Comparison of ENCODE assay signal across 20 mouse cellular contexts in the genomic region with DNA sequence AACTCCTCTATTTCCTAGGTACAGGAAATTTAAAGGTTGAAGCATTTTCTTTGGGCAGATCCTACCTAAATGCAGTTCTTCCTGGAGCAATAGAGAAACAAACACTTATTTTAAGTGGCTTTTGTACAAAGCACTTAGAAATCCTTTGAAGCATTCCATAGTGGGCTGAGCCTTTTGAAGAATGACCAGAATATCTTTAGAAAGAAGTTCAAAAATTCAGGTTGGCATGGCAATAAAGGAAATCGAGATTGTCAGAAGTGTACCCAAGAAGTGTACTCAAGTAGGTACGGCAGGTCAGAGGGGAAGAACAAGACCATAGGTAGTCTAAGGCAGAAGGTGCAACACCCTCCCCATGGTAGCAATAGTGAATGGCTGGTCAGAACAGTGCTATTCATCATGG.
DNase-seq lines count a peak whose midpoint lies in the region; ATAC-seq and TF ChIP-seq lines count a peak whose summit lies in the region.
"Had no signal": no experiment of that assay in that cellular context is flagged by ENCODE, and none has a peak within 500 bp of the region (broad histone marks: within the 10 kb centered on the region; RNA-seq: fewer than 3 reads in every experiment).

No protein-coding gene starts in this region.

- H3K4me2 ChIP-seq in lung, embryonic 14.5 days, result no peak overlapping the region
- H3K4me2 ChIP-seq in lung, embryonic 15.5 days, result no peak overlapping the region
- H3K4me2 ChIP-seq: embryonic facial prominence, embryonic 12.5 days; forebrain, embryonic 15.5 days; heart, embryonic 13.5 days had no signal

- 55% methylated on average over 2 of the region's 2 CpGs for WGBS in lung, embryonic 14.5 days
- 66% methylated on average over 2 of the region's 2 CpGs for WGBS in lung, adult 2 months
- WGBS in lung, embryonic 15.5 days, result 56% methylated on average over 2 of the region's 2 CpGs

- peak; percentile 69; the same call in 1 of the 2 replicates for ATAC-seq in lung, embryonic 14.5 days (ENCODE audit: insufficient read depth)
- ATAC-seq in lung, embryonic 15.5 days (ENCODE audit: borderline replicate concordance, extremely low read depth, low FRiP score, low TSS enrichment), result peak; percentile 77
- ATAC-seq: CD4-positive, CD25-positive, alpha-beta regulatory T cell, adult 4 months; forebrain, embryonic 15.5 days had no signal

- no peaks in the 10 kb centered on the region for H3K36me3 ChIP-seq in lung, embryonic 14.5 days (ENCODE audit: insufficient read depth)
- no peaks in the 10 kb centered on the region for H3K36me3 ChIP-seq in lung, embryonic 15.5 days
- H3K36me3 ChIP-seq: embryonic facial prominence, embryonic 12.5 days; G1E; heart, embryonic 13.5 days had no signal

- TF ChIP-seq POLR2A in lung, adult 2 months (IDR thresholded peaks at IDR 0.05; ENCODE audit: borderline replicate concordance, extremely low read depth, low read depth, low read length), result no peak

- peak; percentile 34 for DNase-seq in heart, adult 11 months
- DNase-seq in heart, adult 9 months (ENCODE audit: low spot score in 2 of 2), result no peak
- peak; percentile 64 for DNase-seq in lung, embryonic 14.5 days
- DNase-seq in lung, adult 2 months, result no peak
- DNase-seq in lung, postnatal 14 days, result peak; percentile 9
- DNase-seq in gastrocnemius, postnatal 25 days, result no peak
- no peak for DNase-seq in spleen, postnatal 14 days (ENCODE audit: low spot score in 2 of 2)
- DNase-seq: adrenal gland, adult 8-10 months; B cell, adult 2 months; cerebellum, adult 11 months; cerebellum, adult 8-10 months; cerebellum, postnatal 25 days; gastrocnemius, postnatal 10 days; heart, postnatal 36 days had no signal

- no peaks in the 10 kb centered on the region for H3K9me3 ChIP-seq in lung, embryonic 14.5 days (ENCODE audit: low read depth, low read length)
- H3K9me3 ChIP-seq in lung, embryonic 15.5 days, result no peaks in the 10 kb centered on the region
- H3K9me3 ChIP-seq: embryonic facial prominence, embryonic 12.5 days; forebrain, embryonic 15.5 days; G1E; heart, embryonic 13.5 days had no signal

- no peak for TF ChIP-seq CTCF in lung, embryonic 14.5 days (IDR thresholded peaks at IDR 0.05; ENCODE audit: low read depth)
- no peak for TF ChIP-seq CTCF in lung, adult 2 months (IDR thresholded peaks at IDR 0.05; ENCODE audit: insufficient read depth, low read length)

- no peak overlapping the region for H3K27ac ChIP-seq in lung, embryonic 14.5 days (ENCODE audit: low read depth)
- peak overlapping the region; percentile 74 for H3K27ac ChIP-seq in lung, embryonic 15.5 days
- H3K27ac ChIP-seq: embryonic facial prominence, embryonic 12.5 days; forebrain, embryonic 15.5 days; heart, embryonic 13.5 days had no signal

- no peak overlapping the region for H3K9ac ChIP-seq in lung, embryonic 14.5 days
- no peak overlapping the region for H3K9ac ChIP-seq in lung, embryonic 15.5 days
- H3K9ac ChIP-seq: embryonic facial prominence, embryonic 12.5 days; forebrain, embryonic 15.5 days; heart, embryonic 13.5 days had no signal

- no peaks in the 10 kb centered on the region for H3K27me3 ChIP-seq in lung, embryonic 14.5 days (ENCODE audit: insufficient read depth, low read length)
- no peaks in the 10 kb centered on the region for H3K27me3 ChIP-seq in lung, embryonic 15.5 days
- H3K27me3 ChIP-seq: embryonic facial prominence, embryonic 12.5 days; forebrain, embryonic 15.5 days; heart, embryonic 13.5 days had no signal

- no peak overlapping the region for H3K4me3 ChIP-seq in lung, embryonic 14.5 days (ENCODE audit: low read depth, low read length)
- H3K4me3 ChIP-seq in lung, adult 2 months (replicated peaks; ENCODE audit: extremely low read depth, low read depth, low read length), result no peak overlapping the region
- H3K4me3 ChIP-seq in lung, embryonic 15.5 days, result no peak overlapping the region
- H3K4me3 ChIP-seq: embryonic facial prominence, embryonic 12.5 days; forebrain, embryonic 15.5 days; heart, embryonic 13.5 days had no signal

- no peaks in the 10 kb centered on the region for H3K4me1 ChIP-seq in lung, embryonic 14.5 days (ENCODE audit: insufficient read depth)
- H3K4me1 ChIP-seq in lung, adult 2 months (ENCODE audit: control insufficient read depth, insufficient read depth, low read length), result peaks cover 2% of the 10 kb centered on the region; the same call in 1 of the 2 replicates
- peaks cover 7% of the 10 kb centered on the region; the same call in 1 of the 2 replicates for H3K4me1 ChIP-seq in lung, embryonic 15.5 days
- H3K4me1 ChIP-seq: embryonic facial prominence, embryonic 12.5 days; forebrain, embryonic 15.5 days; heart, embryonic 13.5 days had no signal

Comparison
In these comparisons a context has a peak if more than half of its experiments do, and no peak if none do; other contexts are left out.
1. DNase-seq: peak in heart, adult 11 months (single experiment), lung, embryonic 14.5 days (single experiment) and lung, postnatal 14 days (single experiment); none in heart, adult 9 months (0 of 2), lung, adult 2 months (single experiment), gastrocnemius, postnatal 25 days (single experiment) and spleen, postnatal 14 days (0 of 2).